Mouse (Mus musculus): Measurements from ENCODE around the gene Gcgr.
"Not testable (repeated sequence)": the region's sequence is repeated elsewhere in the genome, so short reads cannot be mapped to it uniquely, and the experiment has no call there.

Gcgr gene

GRCm38 (mm10) chr11:120538485-120538884 is 8.0 kb downstream of the Gcgr start:
- no peak for DNase-seq (ENCODE audit: low spot score in 2 of 2)

GRCm38 (mm10) chr11:120538955-120539284 is 8.4 kb downstream of the Gcgr start:
- no peak for DNase-seq (ENCODE audit: low spot score in 2 of 2)

- no peak for DNase-seq (ENCODE audit: low spot score in 2 of 2)
Measured at GRCm38 (mm10) chr11:120539285-120540014, 9.0 kb downstream of the Gcgr start.

GRCm38 (mm10) chr11:120541907-120542306 is 11.4 kb downstream of the Gcgr start:
- no peak for DNase-seq (ENCODE audit: low spot score in 2 of 2)

GRCm38 (mm10) chr11:120542376-120542775 is 11.9 kb downstream of the Gcgr start:
- no peak for DNase-seq (ENCODE audit: low spot score in 2 of 2)

- no peak for DNase-seq (ENCODE audit: low spot score in 2 of 2)
Measured at GRCm38 (mm10) chr11:120545964-120546363, 15.5 kb downstream of the Gcgr start.

- DNase-seq (ENCODE audit: low spot score in 2 of 2): no peak
Measured at GRCm38 (mm10) chr11:120547469-120547868, 17.0 kb downstream of the Gcgr start.

- no peak for DNase-seq (ENCODE audit: low spot score in 2 of 2)
Measured at GRCm38 (mm10) chr11:120548214-120548613, 17.7 kb downstream of the Gcgr start.

GRCm38 (mm10) chr11:120548786-120549167 is 18.3 kb downstream of the Gcgr start:
- DNase-seq (ENCODE audit: low spot score in 2 of 2): no peak

- peak; percentile 75 to 88 for DNase-seq (ENCODE audit: low spot score in 2 of 2)
Measured at GRCm38 (mm10) chr11:120549168-120549945, 18.9 kb downstream of the Gcgr start, which contains the start of gene Mcrip1. Gene Mcrip1, minus strand, starts transcription at chr11:120549727.

- no peak for DNase-seq (ENCODE audit: low spot score in 2 of 2)
Measured at GRCm38 (mm10) chr11:120549986-120550809, 19.7 kb downstream of the Gcgr start.

- no peak for DNase-seq (ENCODE audit: low spot score in 2 of 2)
Measured at GRCm38 (mm10) chr11:120550810-120551440, 20.4 kb downstream of the Gcgr start, which contains the start of gene Ppp1r27. Gene Ppp1r27, minus strand, starts transcription at chr11:120551132.

GRCm38 (mm10) chr11:120552736-120553135 is 22.2 kb downstream of the Gcgr start:
- DNase-seq (ENCODE audit: low spot score in 2 of 2): no peak

GRCm38 (mm10) chr11:120554834-120555233 is 24.3 kb downstream of the Gcgr start:
- no peak for DNase-seq (ENCODE audit: low spot score in 2 of 2)

GRCm38 (mm10) chr11:120555260-120555659 is 24.8 kb downstream of the Gcgr start:
- DNase-seq (ENCODE audit: low spot score in 2 of 2): no peak

- not testable (repeated sequence) for DNase-seq (ENCODE audit: low spot score in 2 of 2)
Measured at GRCm38 (mm10) chr11:120558843-120559242, 28.3 kb downstream of the Gcgr start.

- no peak for DNase-seq (ENCODE audit: low spot score in 2 of 2)
Measured at GRCm38 (mm10) chr11:120560952-120561728, 30.6 kb downstream of the Gcgr start.

- DNase-seq (ENCODE audit: low spot score in 2 of 2): no peak
Measured at GRCm38 (mm10) chr11:120562949-120563348, 32.5 kb downstream of the Gcgr start.

- DNase-seq (ENCODE audit: low spot score in 2 of 2): no peak
Measured at GRCm38 (mm10) chr11:120565114-120565513, 34.6 kb downstream of the Gcgr start.

- no peak for DNase-seq (ENCODE audit: low spot score in 2 of 2)
Measured at GRCm38 (mm10) chr11:120568324-120568723, 37.8 kb downstream of the Gcgr start.

- DNase-seq (ENCODE audit: low spot score in 2 of 2): no peak
Measured at GRCm38 (mm10) chr11:120571122-120571521, 40.6 kb downstream of the Gcgr start.
